Mouse (Mus musculus): Measurements from ENCODE around the gene Bmt2.
A peak's percentile ranks its signal among the peaks of the same experiment; 100 is the strongest.

Bmt2 gene

GRCm38 (mm10) chr6:13619618-13620017 lies 58.1 kb downstream of the Bmt2 start:
- no peak for DNase-seq (ENCODE audit: low read depth, low spot score)

- DNase-seq (ENCODE audit: low read depth, low spot score): no peak
These were observed 60.7 kb downstream of the Bmt2 start for GRCm38 (mm10) chr6:13617110-13617509.

- DNase-seq (ENCODE audit: low read depth, low spot score): no peak
These were observed 63.2 kb downstream of the Bmt2 start for GRCm38 (mm10) chr6:13614568-13614967.

GRCm38 (mm10) chr6:13613671-13614070 lies 64.1 kb downstream of the Bmt2 start:
- no peak for DNase-seq (ENCODE audit: low read depth, low spot score)

GRCm38 (mm10) chr6:13610869-13611268 lies 66.9 kb downstream of the Bmt2 start:
- DNase-seq (ENCODE audit: low read depth, low spot score): no peak

GRCm38 (mm10) chr6:13609353-13610140 lies 68.2 kb downstream of the Bmt2 start:
- no peak for DNase-seq (ENCODE audit: low read depth, low spot score)

GRCm38 (mm10) chr6:13607621-13608493 lies 69.9 kb downstream of the Bmt2 start, which contains the start of gene Tmem168:
Gene Tmem168, minus strand, starts transcription at chr6:13608100.
- peak; percentile 92 for DNase-seq (ENCODE audit: low read depth, low spot score)

GRCm38 (mm10) chr6:13606921-13607620 lies 70.7 kb downstream of the Bmt2 start:
- DNase-seq (ENCODE audit: low read depth, low spot score): no peak

- no peak for DNase-seq (ENCODE audit: low read depth, low spot score)
These were observed 71.4 kb downstream of the Bmt2 start for GRCm38 (mm10) chr6:13606394-13606793.

- no peak for DNase-seq (ENCODE audit: low read depth, low spot score)
These were observed 74.6 kb downstream of the Bmt2 start for GRCm38 (mm10) chr6:13603134-13603533.

GRCm38 (mm10) chr6:13601587-13601986 lies 76.2 kb downstream of the Bmt2 start:
- no peak for DNase-seq (ENCODE audit: low read depth, low spot score)

GRCm38 (mm10) chr6:13598239-13598923 lies 79.4 kb downstream of the Bmt2 start:
- DNase-seq (ENCODE audit: low read depth, low spot score): no peak

- DNase-seq (ENCODE audit: low read depth, low spot score): no peak
These were observed 84.9 kb downstream of the Bmt2 start for GRCm38 (mm10) chr6:13592729-13593345.

GRCm38 (mm10) chr6:13586560-13586959 lies 91.2 kb downstream of the Bmt2 start:
- DNase-seq (ENCODE audit: low read depth, low spot score): no peak

- no peak for DNase-seq (ENCODE audit: low read depth, low spot score)
These were observed 91.6 kb downstream of the Bmt2 start for GRCm38 (mm10) chr6:13586154-13586553.

GRCm38 (mm10) chr6:13584788-13585187 lies 93.0 kb downstream of the Bmt2 start:
- DNase-seq (ENCODE audit: low read depth, low spot score): no peak

GRCm38 (mm10) chr6:13582075-13582474 lies 95.7 kb downstream of the Bmt2 start:
- no peak for DNase-seq (ENCODE audit: low read depth, low spot score)

Measured in CD4-positive helper T cell, adult 2 months (primary cell).